Mouse (Mus musculus) B cell, adult 62 days (primary cell): ENCODE data around the gene Jkamp. TPM values are rescaled to one million over a fixed set of nuclear protein-coding genes. Genes with fewer than 3 reads are reported as not detected.

Experiments
- total RNA-seq: library from RNA; stranded (reverse); gene quantifications from 4 replicates; pipeline ENCODE4 v1.2.4, GENCODE M21; 2023

The Jkamp gene
- 17.8 to 21.6 TPM (median 20.1 TPM) in 4 replicates for total RNA-seq

GRCm38 (mm10) chr12:72085329-72086165 is at the start of gene Jkamp, which contains the start of gene L3hypdh:
Gene Jkamp, plus strand, starts transcription at chr12:72085589.
Gene L3hypdh, minus strand, starts transcription at chr12:72085439.

DNA sequence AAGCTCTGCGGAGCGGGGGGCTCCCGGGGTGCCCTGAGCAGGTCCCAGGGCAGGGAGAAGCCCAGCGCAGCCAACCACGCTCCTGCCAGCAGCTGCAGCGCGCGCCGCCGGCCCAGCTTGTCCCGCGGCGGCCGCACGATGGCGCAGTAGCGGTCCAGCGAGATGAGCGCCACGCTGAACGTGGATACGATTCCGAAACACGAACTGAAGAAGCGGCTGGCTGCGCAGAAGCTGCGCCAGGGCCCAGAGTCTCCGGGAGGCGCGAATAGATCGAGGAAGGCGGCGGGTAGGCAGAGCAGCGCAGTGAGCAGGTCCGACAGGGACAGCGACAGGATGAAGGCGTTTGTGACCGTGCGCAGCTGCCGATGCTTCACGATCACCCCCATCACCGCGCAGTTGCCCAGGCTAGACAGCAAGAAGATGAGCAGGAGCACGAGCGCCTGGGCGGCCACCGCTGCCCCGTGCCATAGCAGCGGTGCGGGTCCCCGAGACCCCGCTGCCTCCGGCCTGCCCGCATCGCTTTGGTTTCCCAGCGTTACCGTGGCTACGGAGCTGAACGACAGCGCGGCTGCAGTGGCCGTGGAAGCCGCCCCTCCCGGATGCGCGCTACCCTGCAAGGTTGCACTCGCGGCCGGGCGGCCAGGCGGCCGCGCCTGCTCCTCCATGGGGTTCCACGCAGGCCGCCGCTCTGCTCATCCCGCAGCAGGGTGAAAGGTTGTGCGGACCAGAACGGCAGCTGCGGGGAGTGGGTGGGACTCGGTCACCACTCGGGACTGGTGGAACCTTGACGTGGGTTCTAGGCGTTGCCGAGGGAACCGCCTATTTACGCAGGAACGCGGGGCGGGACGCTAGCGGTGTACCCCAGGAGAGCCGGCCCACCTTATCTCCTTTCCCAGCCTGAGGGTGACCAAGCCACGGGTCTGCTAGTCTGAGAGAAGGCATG is 14.8 kb upstream of the Jkamp start, which contains the start of gene Gpr135:
Gpr135 (minus strand) TSS at position 799 of the 943 bp plus-strand sequence.

Other genes starting within 250 kb of the Jkamp start
- gene Gpr135, start 14.5 kb upstream of the Jkamp start, total RNA-seq: 0.17 to 0.36 TPM (median 0.29 TPM) in 4 replicates
- gene L3hypdh, start 150 bp upstream of the Jkamp start, total RNA-seq: not detected in 4 replicates
- gene Ccdc175, start 99.4 kb downstream of the Jkamp start, total RNA-seq: not detected in 4 replicates